Mouse (Mus musculus): ENCODE results near the gene Bbip1. TPM values are rescaled to one million over a fixed set of nuclear protein-coding genes. Genes with fewer than 3 reads are reported as not detected.
"Not testable (repeated sequence)": the region's sequence is repeated elsewhere in the genome, so short reads cannot be mapped to it uniquely, and the experiment has no call there.

The Bbip1 gene
- total RNA-seq, 2 experiments from 2014 or later: 29.9 to 108 TPM

- ATAC-seq (replicated peaks; ENCODE audit: low FRiP score, low TSS enrichment, poor library complexity, severe bottlenecking): no peak
Observed at GRCm38 (mm10) chr19:53933050-53933449, 11.4 kb downstream of the Bbip1 start.

- no peak for ATAC-seq (replicated peaks; ENCODE audit: low FRiP score, low TSS enrichment, poor library complexity, severe bottlenecking)
Observed at GRCm38 (mm10) chr19:53929218-53929617, 15.2 kb downstream of the Bbip1 start.

- ATAC-seq (replicated peaks; ENCODE audit: low FRiP score, low TSS enrichment, poor library complexity, severe bottlenecking): no peak
Observed at GRCm38 (mm10) chr19:53926705-53927104, 17.7 kb downstream of the Bbip1 start.

- peak; percentile 92 for ATAC-seq (replicated peaks; ENCODE audit: low FRiP score, low TSS enrichment, poor library complexity, severe bottlenecking)
Observed at GRCm38 (mm10) chr19:53925338-53925751, 19.1 kb downstream of the Bbip1 start.

- ATAC-seq (replicated peaks; ENCODE audit: low FRiP score, low TSS enrichment, poor library complexity, severe bottlenecking): not testable (repeated sequence)
Observed at GRCm38 (mm10) chr19:53921996-53922395, 22.4 kb downstream of the Bbip1 start.

- no peak for ATAC-seq (replicated peaks; ENCODE audit: low FRiP score, low TSS enrichment, poor library complexity, severe bottlenecking)
Observed at GRCm38 (mm10) chr19:53919541-53919940, 24.9 kb downstream of the Bbip1 start.

GRCm38 (mm10) chr19:53914950-53915349 lies 29.5 kb downstream of the Bbip1 start:
- ATAC-seq (replicated peaks; ENCODE audit: low FRiP score, low TSS enrichment, poor library complexity, severe bottlenecking): no peak

- ATAC-seq (replicated peaks; ENCODE audit: low FRiP score, low TSS enrichment, poor library complexity, severe bottlenecking): not testable (repeated sequence)
Observed at GRCm38 (mm10) chr19:53906703-53907070, 37.7 kb downstream of the Bbip1 start.

GRCm38 (mm10) chr19:53906033-53906702 lies 38.3 kb downstream of the Bbip1 start:
- ATAC-seq (replicated peaks; ENCODE audit: low FRiP score, low TSS enrichment, poor library complexity, severe bottlenecking): no peak

GRCm38 (mm10) chr19:53904833-53905480 lies 39.5 kb downstream of the Bbip1 start:
- no peak for ATAC-seq (replicated peaks; ENCODE audit: low FRiP score, low TSS enrichment, poor library complexity, severe bottlenecking)

GRCm38 (mm10) chr19:53903507-53904321 lies 40.7 kb downstream of the Bbip1 start:
- ATAC-seq (replicated peaks; ENCODE audit: low FRiP score, low TSS enrichment, poor library complexity, severe bottlenecking): peak; percentile 24

- ATAC-seq (replicated peaks; ENCODE audit: low FRiP score, low TSS enrichment, poor library complexity, severe bottlenecking): peak; percentile 88
Observed at GRCm38 (mm10) chr19:53902739-53903487, 41.5 kb downstream of the Bbip1 start.

- peak; percentile 50 for ATAC-seq (replicated peaks; ENCODE audit: low FRiP score, low TSS enrichment, poor library complexity, severe bottlenecking)
Observed at GRCm38 (mm10) chr19:53901931-53902738, 42.3 kb downstream of the Bbip1 start.

- no peak for ATAC-seq (replicated peaks; ENCODE audit: low FRiP score, low TSS enrichment, poor library complexity, severe bottlenecking)
Observed at GRCm38 (mm10) chr19:53899941-53900610, 44.4 kb downstream of the Bbip1 start.

- ATAC-seq (replicated peaks; ENCODE audit: low FRiP score, low TSS enrichment, poor library complexity, severe bottlenecking): no peak
Observed at GRCm38 (mm10) chr19:53898970-53899900, 45.2 kb downstream of the Bbip1 start.

- no peak for ATAC-seq (replicated peaks; ENCODE audit: low FRiP score, low TSS enrichment, poor library complexity, severe bottlenecking)
Observed at GRCm38 (mm10) chr19:53898498-53898897, 45.9 kb downstream of the Bbip1 start.

GRCm38 (mm10) chr19:53898046-53898445 lies 46.4 kb downstream of the Bbip1 start:
- no peak for ATAC-seq (replicated peaks; ENCODE audit: low FRiP score, low TSS enrichment, poor library complexity, severe bottlenecking)
